Mouse (Mus musculus) Patski (cell line): Measurements from ENCODE around the gene Amer2. TPM values are rescaled to one million over a fixed set of nuclear protein-coding genes. Genes with fewer than 3 reads are reported as not detected.
"Not testable (repeated sequence)": the region's sequence is repeated elsewhere in the genome, so short reads cannot be mapped to it uniquely, and the experiment has no call there.

Experiments
- ATAC-seq: fragments of 100-300 bp; one replicate; pipeline ENCODE4 v1.8.0; 2021
- CTCF ChIA-PET: fragments of 350-600 bp; sonication (Branson Sonifier 250); formaldehyde crosslinking; loops from one replicate; lab custom pipeline; 2022; ENCODE audit warnings: inconsistent platforms; lab: Charles Lee
- POLR2A ChIA-PET: fragments of 350-600 bp; sonication (Branson Sonifier 250); formaldehyde crosslinking; loops from one replicate; lab custom pipeline; 2022; ENCODE audit warnings: antibody characterized with exemption, inconsistent platforms; lab: Charles Lee
- DNase-seq: peaks from one replicate; pipeline ENCODE4 v3.0.0-alpha.2; 2011; ENCODE audit warnings: low read depth, low spot score
- H3K27me3 ChIP-seq: fragments of 371-371 bp; one replicate; pipeline ENCODE4 v1.5.1; 2021
- CTCF ChIP-seq: fragments of 100-300 bp; IDR thresholded peaks from one replicate; pipeline ENCODE4 v1.5.1; 2021
- in situ Hi-C: fragments of 300-500 bp; cut with MboI; formaldehyde crosslinking; loops from 3 replicates; pipeline ENCODE4 v1.11.1; 2018; ENCODE audit warnings: low pct_unique_long_range_greater_than_20kb, mixed read lengths
- polyA plus RNA-seq: library from polyadenylated mRNA; unstranded; gene quantifications from one replicate; pipeline ENCODE4 v1.2.3, GENCODE M21; 2021

Gene Amer2
- 1.2 TPM for polyA plus RNA-seq

DNA sequence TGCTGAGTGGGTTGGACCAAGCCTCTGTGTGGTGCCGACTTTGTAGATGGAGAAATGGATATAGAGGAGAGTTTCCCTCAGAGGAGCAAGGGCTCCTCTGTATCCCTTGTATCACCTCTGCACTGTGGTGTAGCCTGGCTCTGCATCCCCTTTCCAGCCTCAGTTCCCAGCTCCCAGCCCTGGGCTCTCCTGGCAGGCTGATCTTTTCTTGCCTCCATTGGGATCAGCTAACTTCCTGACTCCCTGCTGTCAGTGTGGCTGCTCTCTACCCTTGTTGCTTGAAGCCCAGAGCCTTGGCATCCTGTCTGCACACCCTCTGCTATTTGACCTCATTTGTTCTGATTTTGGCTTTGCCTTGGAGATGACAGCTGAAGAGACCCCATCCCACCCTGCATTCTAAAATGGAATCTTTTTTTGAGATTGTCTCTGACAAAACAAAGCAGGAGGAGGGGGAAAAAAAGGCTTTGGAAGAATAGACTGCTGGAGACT, at the start of gene Amer2:
TSS of gene Amer2 (plus strand) at position 439 of the 489 bp plus-strand sequence.
- H3K27me3 ChIP-seq = peaks cover 25% of the 10 kb centered on the region
- TF ChIP-seq CTCF = no peak
- ChIA-PET POLR2A (interaction anchor here (0.6 kb wide), 1 partner anchor 763 kb away, joined by 4 read pairs; no protein-coding TSS in a partner anchor), CTCF (no interaction called here)
- in situ Hi-C loops = no loop called here
- no peak for DNase-seq
- ATAC-seq = no peak

DNA sequence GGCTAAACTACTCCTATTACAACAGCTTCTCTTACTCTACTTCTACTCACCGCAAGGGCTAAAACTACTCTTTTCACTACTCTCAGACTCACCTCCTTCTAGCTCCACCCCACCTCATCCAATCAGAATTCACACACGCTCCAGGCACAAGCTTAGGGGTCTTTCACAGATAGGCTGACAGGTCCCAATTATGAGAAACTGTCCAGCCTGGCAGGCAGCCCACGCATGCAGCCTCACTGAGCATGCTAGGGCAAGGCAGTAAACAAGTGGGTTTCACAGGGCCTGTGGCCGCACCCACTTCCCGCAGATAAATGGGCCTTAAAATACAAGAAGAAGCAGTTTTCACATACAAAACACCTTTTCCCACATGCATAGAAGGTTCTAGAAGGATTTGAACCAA, 33.1 kb upstream of the Amer2 start:
- in situ Hi-C loops, POLR2A ChIA-PET, ATAC-seq, CTCF ChIA-PET, DNase-seq: not testable (repeated sequence)
- H3K27me3 ChIP-seq = peaks cover 27% of the 10 kb centered on the region

- POLR2A ChIA-PET = no interaction called here
- TF ChIP-seq CTCF = no peak
- CTCF ChIA-PET = interaction anchor here (1.3 kb wide), 1 partner anchor 9 kb away, joined by 3 read pairs; no protein-coding TSS in a partner anchor
- ATAC-seq (no peak), DNase-seq (no peak)
- in situ Hi-C loops = no loop called here
- peaks cover 27% of the 10 kb centered on the region for H3K27me3 ChIP-seq
Observed at GRCm38 (mm10) chr14:60340570-60340969, 32.5 kb upstream of the Amer2 start.

DNA sequence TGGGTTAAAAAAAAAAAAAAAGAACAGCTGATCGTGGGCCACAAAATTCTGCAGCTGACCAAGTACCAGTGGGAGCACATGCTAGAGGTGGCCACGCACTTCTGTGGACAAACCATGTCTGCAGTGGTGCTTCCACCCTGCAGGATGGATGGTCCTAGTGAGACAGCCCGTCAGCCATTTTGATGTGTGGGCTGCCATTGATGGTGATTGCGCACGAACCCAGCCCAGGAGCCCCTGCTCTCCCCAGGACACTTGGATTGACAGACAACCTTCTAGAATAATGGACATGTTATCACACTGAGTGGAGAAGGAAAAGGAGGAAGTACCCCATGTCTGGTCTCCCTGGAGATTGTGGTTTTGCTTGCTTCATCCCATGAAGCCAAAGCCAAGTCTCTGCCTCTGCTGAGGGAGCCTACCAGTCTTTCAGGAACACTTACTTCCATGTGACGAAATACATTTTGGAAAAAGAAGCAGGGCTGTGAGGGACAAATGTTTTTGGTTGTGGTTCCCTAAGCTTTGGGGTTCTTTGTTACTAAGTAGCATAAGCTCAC, 27.7 kb upstream of the Amer2 start:
- in situ Hi-C loops = no loop called here
- ChIA-PET CTCF (no interaction called here), POLR2A (no interaction called here)
- no peak for DNase-seq
- ATAC-seq = no peak
- H3K27me3 ChIP-seq = peaks cover 23% of the 10 kb centered on the region
- no peak for TF ChIP-seq CTCF

GRCm38 (mm10) chr14:60358347-60358746, 14.7 kb upstream of the Amer2 start:
- no peak for TF ChIP-seq CTCF
- ChIA-PET POLR2A (no interaction called here), CTCF (interaction anchor here (2.2 kb wide), 1 partner anchor 11 kb away, joined by 10 read pairs; no protein-coding TSS in a partner anchor)
- DNase-seq = no peak
- peaks cover 12% of the 10 kb centered on the region for H3K27me3 ChIP-seq
- in situ Hi-C loops = no loop called here
- ATAC-seq = no peak

DNA sequence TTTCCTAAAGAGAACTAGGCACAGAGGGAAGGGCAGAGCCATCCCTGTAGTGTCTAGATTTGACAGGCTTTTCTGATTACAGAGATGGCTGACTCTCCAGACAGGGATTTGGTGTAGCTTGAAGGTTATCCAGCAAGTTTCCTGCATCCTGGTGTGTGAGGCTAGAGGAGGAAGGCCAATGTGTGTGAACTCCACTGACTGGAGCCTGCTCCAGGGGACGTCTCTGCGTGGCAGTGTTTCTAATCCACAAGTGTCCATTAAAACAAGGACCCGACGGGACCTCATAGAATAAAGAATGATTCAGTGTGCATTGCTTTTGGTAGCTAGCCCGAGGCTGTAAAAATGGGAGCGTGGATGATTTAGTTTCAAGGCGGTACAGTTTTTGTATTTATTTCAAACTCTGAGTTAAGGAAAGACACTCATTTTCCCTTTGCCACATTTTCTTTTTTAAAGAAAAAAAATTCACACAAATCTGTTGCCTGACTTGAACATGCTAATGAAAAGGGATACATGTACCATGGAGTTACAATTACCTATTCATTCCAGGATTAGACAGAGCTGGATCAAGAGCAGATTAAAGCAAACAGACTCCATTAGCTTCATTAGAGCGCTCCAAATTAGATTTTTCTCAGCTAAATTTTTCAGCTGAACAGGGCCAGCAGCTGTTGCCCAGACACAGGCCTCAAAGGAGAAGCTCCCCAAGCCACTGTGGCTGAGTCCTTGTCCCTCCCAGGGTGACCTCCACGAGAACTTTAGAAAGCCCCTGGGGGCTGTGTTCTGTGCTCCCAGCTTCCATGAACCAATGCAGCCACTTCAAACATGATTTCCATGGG, 11.5 kb upstream of the Amer2 start:
- ATAC-seq (no peak), DNase-seq (no peak)
- CTCF ChIA-PET = interaction anchor here (1.4 kb wide), 1 partner anchor 20 kb away, joined by 4 read pairs; no protein-coding TSS in a partner anchor
- peaks cover 36% of the 10 kb centered on the region for H3K27me3 ChIP-seq
- POLR2A ChIA-PET = no interaction called here
- in situ Hi-C loops = no loop called here
- no peak for TF ChIP-seq CTCF

DNA sequence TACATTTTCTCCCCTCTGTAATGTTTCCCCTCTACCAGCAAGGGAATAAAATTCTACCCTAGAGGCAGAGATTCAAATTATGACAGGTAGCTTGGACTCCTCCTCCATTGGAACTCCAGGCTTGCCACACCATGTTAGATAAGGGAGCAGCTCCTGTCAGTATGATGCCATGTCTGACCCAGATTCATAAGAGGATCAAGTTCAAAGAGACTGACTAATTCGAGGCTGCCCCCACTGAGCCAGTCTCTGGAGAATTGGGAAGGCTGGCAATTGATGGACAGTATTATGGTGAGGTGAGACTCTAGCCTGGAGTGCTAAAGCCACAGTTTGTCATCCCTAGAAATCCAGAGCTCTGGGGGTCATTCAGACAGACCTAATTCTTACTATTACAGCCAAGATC, 6.3 kb upstream of the Amer2 start:
- no peak for TF ChIP-seq CTCF
- DNase-seq (no peak), ATAC-seq (no peak)
- POLR2A ChIA-PET = no interaction called here
- CTCF ChIA-PET = no interaction called here
- in situ Hi-C loops = loop anchor here (5.0 kb wide), 1 partner anchor 51 kb away; no protein-coding TSS in a partner anchor
- peaks cover 44% of the 10 kb centered on the region for H3K27me3 ChIP-seq

- ChIA-PET POLR2A (interaction anchor here (0.5 kb wide), 1 partner anchor 64 kb away, joined by 3 read pairs; no protein-coding TSS in a partner anchor), CTCF (no interaction called here)
- ATAC-seq (no peak), DNase-seq (no peak)
- H3K27me3 ChIP-seq = peaks cover 36% of the 10 kb centered on the region
- in situ Hi-C loops = loop anchor here (5.0 kb wide), 1 partner anchor 48 kb away; no protein-coding TSS in a partner anchor
- no peak for TF ChIP-seq CTCF
Observed at GRCm38 (mm10) chr14:60368769-60369666, 4.0 kb upstream of the Amer2 start.

- no peak for TF ChIP-seq CTCF
Observed at GRCm38 (mm10) chr14:60369667-60370315, 3.3 kb upstream of the Amer2 start.

More at GRCm38 (mm10) chr14:60369667-60370315, 3.3 kb upstream of the Amer2 start:
- DNase-seq (no peak), ATAC-seq (no peak)
- in situ Hi-C loops = loop anchor here (5.0 kb wide), 1 partner anchor 48 kb away; no protein-coding TSS in a partner anchor
- POLR2A ChIA-PET = interaction anchor here (0.5 kb wide), 1 partner anchor 65 kb away, joined by 3 read pairs; no protein-coding TSS in a partner anchor
- CTCF ChIA-PET = no interaction called here
- peaks cover 29% of the 10 kb centered on the region for H3K27me3 ChIP-seq
